Mouse (Mus musculus) hindbrain, embryonic 16.5 days (tissue): ENCODE measurements at regions not wholly inside any gene's neighbourhood (a gene's known extent, or its start where the extent isn't known, plus 50 kb on each side); places are given as distances from the start of the nearest gene placed in this dataset.

Experiments
- ATAC-seq: fragments of 200-750 bp; cut with Nextera tagmentation; 2 replicates; pipeline ENCODE4 v1.8.0; 2017; ENCODE audit warnings: moderate TSS enrichment, moderate library complexity
- H3K27ac ChIP-seq: fragments of 300-500 bp; sonication (generic); 2 replicates; pipeline ENCODE4 v1.5.1; 2014; ENCODE audit warnings: low read depth, mild to moderate bottlenecking, control low read depth, low read length, moderate library complexity
- H3K27me3 ChIP-seq: fragments of 300-500 bp; sonication (generic); replicated peaks from 2 replicates; pipeline ENCODE4 v1.6.1; 2014; ENCODE audit warnings: low read length; ENCODE audit not compliant: control insufficient read depth, insufficient read depth
- H3K36me3 ChIP-seq: fragments of 300-500 bp; sonication (generic); 2 replicates; pipeline ENCODE4 v1.6.1; 2014; ENCODE audit warnings: mild to moderate bottlenecking, low read length, moderate library complexity, mixed read lengths; ENCODE audit not compliant: control insufficient read depth, insufficient read depth
- H3K4me1 ChIP-seq: fragments of 300-500 bp; sonication (generic); 2 replicates; pipeline ENCODE4 v1.6.1; 2014; ENCODE audit warnings: low read depth, low read length; ENCODE audit not compliant: control insufficient read depth, insufficient read depth
- H3K4me2 ChIP-seq: fragments of 300-500 bp; sonication (generic); 2 replicates; pipeline ENCODE4 v1.6.1; 2014; ENCODE audit warnings: mild to moderate bottlenecking, low read length, control low read depth, moderate library complexity
- H3K4me3 ChIP-seq: fragments of 300-500 bp; sonication (generic); 2 replicates; pipeline ENCODE4 v1.5.1; 2014; ENCODE audit warnings: mild to moderate bottlenecking, low read length, control low read depth, moderate library complexity
- H3K9ac ChIP-seq: fragments of 300-500 bp; sonication (generic); 2 replicates; pipeline ENCODE4 v1.6.1; 2014; ENCODE audit warnings: low read depth, mild to moderate bottlenecking, control low read depth, low read length, moderate library complexity
- H3K9me3 ChIP-seq: fragments of 300-500 bp; sonication (generic); 2 replicates; pipeline ENCODE4 v1.6.1; 2014; ENCODE audit warnings: mild to moderate bottlenecking, low read length, moderate library complexity; ENCODE audit not compliant: control insufficient read depth
- WGBS: fragments of 180-500 bp; shearing (Covaris S2); extraction: QIAGEN DNeasy Blood & Tissue Kit; methylation state at CpG from one replicate; pipeline ENCODE4 v1.1.7; 2014; 5-methylcytosine and 5-hydroxymethylcytosine counted together

- H3K9ac ChIP-seq, result no peak overlapping the region
- no peak overlapping the region for H3K27ac ChIP-seq
- H3K4me3 ChIP-seq, result no peak overlapping the region
- ATAC-seq, result no peak
- WGBS, result 54% methylated on average over 10 of the region's 10 CpGs
- no peaks in the 10 kb centered on the region; the same call in 1 of the 2 replicates for H3K27me3 ChIP-seq
- no peaks in the 10 kb centered on the region for H3K4me1 ChIP-seq
- no peaks in the 10 kb centered on the region for H3K9me3 ChIP-seq
- H3K36me3 ChIP-seq, result no peaks in the 10 kb centered on the region
- H3K4me2 ChIP-seq, result no peak overlapping the region
Observed at GRCm38 (mm10) chr6:96000011-96000476, 112.9 kb upstream of the Fam19a1 start.

GRCm38 (mm10) chr6:96011299-96011698 lies 101.7 kb upstream of the Fam19a1 start:
- Histone ChIP-seq H3K9me3 (no peaks in the 10 kb centered on the region), H3K27ac (no peak overlapping the region), H3K4me1 (no peaks in the 10 kb centered on the region), H3K4me3 (no peak overlapping the region), H3K27me3 (no peaks in the 10 kb centered on the region), H3K36me3 (no peaks in the 10 kb centered on the region), H3K9ac (no peak overlapping the region), H3K4me2 (no peak overlapping the region)
- ATAC-seq, result no peak
- WGBS, result 76% methylated on average over 5 of the region's 5 CpGs

GRCm38 (mm10) chr6:96028022-96028704 lies 84.8 kb upstream of the Fam19a1 start:
- Histone ChIP-seq H3K4me1 (no peaks in the 10 kb centered on the region), H3K4me2 (no peak overlapping the region), H3K9ac (no peak overlapping the region), H3K4me3 (no peak overlapping the region), H3K36me3 (no peaks in the 10 kb centered on the region), H3K27me3 (no peaks in the 10 kb centered on the region), H3K27ac (no peak overlapping the region), H3K9me3 (no peaks in the 10 kb centered on the region)
- ATAC-seq, result no peak
- 83% methylated on average over 7 of the region's 7 CpGs for WGBS

GRCm38 (mm10) chr6:96043711-96044110 lies 69.2 kb upstream of the Fam19a1 start:
- H3K4me2 ChIP-seq, result no peak overlapping the region
- H3K27me3 ChIP-seq, result no peaks in the 10 kb centered on the region
- no peak overlapping the region for H3K9ac ChIP-seq
- ATAC-seq, result no peak
- no peaks in the 10 kb centered on the region for H3K9me3 ChIP-seq
- no peaks in the 10 kb centered on the region for H3K36me3 ChIP-seq
- 76% methylated on average over 4 of the region's 4 CpGs for WGBS
- H3K4me1 ChIP-seq, result no peaks in the 10 kb centered on the region
- H3K27ac ChIP-seq, result no peak overlapping the region
- no peak overlapping the region for H3K4me3 ChIP-seq

DNA sequence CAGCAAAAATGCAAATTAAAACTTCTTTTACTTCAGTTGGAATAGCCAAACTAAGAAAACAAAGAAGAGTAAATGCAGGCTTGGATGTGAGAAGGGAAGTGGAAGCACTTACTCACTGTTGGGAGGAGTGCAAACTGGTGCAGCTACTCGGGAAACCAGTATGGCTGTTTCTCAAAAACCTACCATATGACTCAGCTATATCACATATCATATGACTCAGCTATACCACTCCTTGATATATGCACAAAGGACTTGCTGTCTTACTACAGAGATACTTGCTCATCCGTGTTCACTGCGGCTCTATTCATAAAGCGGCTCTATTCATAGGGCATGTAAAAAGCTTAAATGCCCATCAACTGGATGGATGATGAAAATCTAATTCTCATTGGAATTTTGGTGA lies 59.5 kb upstream of the Fam19a1 start:
- no peak for ATAC-seq
- Histone ChIP-seq H3K9me3 (no peaks in the 10 kb centered on the region), H3K4me3 (no peak overlapping the region), H3K4me2 (no peak overlapping the region), H3K27me3 (no peaks in the 10 kb centered on the region), H3K9ac (no peak overlapping the region), H3K4me1 (no peaks in the 10 kb centered on the region), H3K36me3 (no peaks in the 10 kb centered on the region), H3K27ac (no peak overlapping the region)
- 86% methylated on average over 4 of the region's 4 CpGs for WGBS

DNA sequence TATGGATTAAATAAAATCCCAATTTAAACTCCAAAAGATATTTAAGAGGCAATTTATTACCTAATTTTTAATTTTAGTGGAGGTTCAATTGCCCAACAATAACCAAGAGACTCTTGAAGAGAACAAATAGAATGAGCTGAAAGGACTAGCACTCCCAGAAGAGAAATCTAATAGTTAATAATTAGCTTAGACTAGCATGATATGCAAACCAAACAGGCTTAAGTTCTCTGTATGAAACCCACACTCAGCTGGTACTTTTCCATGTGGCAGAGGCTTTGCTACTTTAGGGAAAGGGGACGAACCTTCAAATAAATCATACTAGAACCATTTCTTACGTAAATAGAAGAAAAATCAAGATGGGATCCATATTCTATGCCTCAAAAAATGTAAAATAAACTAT lies 55.9 kb upstream of the Fam19a1 start:
- no peak for ATAC-seq

GRCm38 (mm10) chr6:96057575-96058159 lies 55.3 kb upstream of the Fam19a1 start:
- Histone ChIP-seq H3K36me3 (no peaks in the 10 kb centered on the region), H3K4me3 (no peak overlapping the region), H3K4me1 (no peaks in the 10 kb centered on the region), H3K27me3 (no peaks in the 10 kb centered on the region), H3K27ac (no peak overlapping the region), H3K4me2 (no peak overlapping the region), H3K9ac (no peak overlapping the region), H3K9me3 (no peaks in the 10 kb centered on the region)
- 95% methylated on average over 5 of the region's 5 CpGs for WGBS
- ATAC-seq, result no peak

More for the DNA sequence above, 55.9 kb upstream of the Fam19a1 start:
- Histone ChIP-seq H3K4me2 (no peak overlapping the region), H3K9me3 (no peaks in the 10 kb centered on the region), H3K4me1 (no peaks in the 10 kb centered on the region), H3K4me3 (no peak overlapping the region), H3K27ac (no peak overlapping the region), H3K27me3 (no peaks in the 10 kb centered on the region), H3K9ac (no peak overlapping the region), H3K36me3 (no peaks in the 10 kb centered on the region)
- WGBS, result 93% methylated on average over 2 of the region's 2 CpGs

- Histone ChIP-seq H3K4me2 (no peak overlapping the region), H3K9me3 (no peaks in the 10 kb centered on the region), H3K36me3 (no peaks in the 10 kb centered on the region), H3K4me1 (no peaks in the 10 kb centered on the region), H3K27ac (no peak overlapping the region), H3K9ac (no peak overlapping the region), H3K27me3 (no peaks in the 10 kb centered on the region), H3K4me3 (no peak overlapping the region)
- ATAC-seq, result no peak
- 68% methylated on average over 1 of the region's 1 CpGs for WGBS
Observed at GRCm38 (mm10) chr6:96061979-96062378, 51.0 kb upstream of the Fam19a1 start.
